Mouse (Mus musculus) urinary bladder, postnatal 10 days (tissue): ENCODE data around the gene Foxm1.
"Not testable (repeated sequence)": the region's sequence is repeated elsewhere in the genome, so short reads cannot be mapped to it uniquely, and the experiment has no call there.

Source experiments
- DNase-seq: peaks from one replicate; pipeline ENCODE4 v3.0.0; 2022; ENCODE audit warnings: low spot score

Gene Foxm1

GRCm38 (mm10) chr6:128376371-128377085 is 13.8 kb downstream of the Foxm1 start:
- DNase-seq = no peak

- DNase-seq = no peak
These were observed 16.9 kb downstream of the Foxm1 start for GRCm38 (mm10) chr6:128379636-128380035.

- not testable (repeated sequence) for DNase-seq
These were observed 17.9 kb downstream of the Foxm1 start for GRCm38 (mm10) chr6:128380594-128381167.

GRCm38 (mm10) chr6:128381254-128381653 is 18.5 kb downstream of the Foxm1 start:
- DNase-seq = no peak

- DNase-seq = no peak
These were observed 21.0 kb downstream of the Foxm1 start for GRCm38 (mm10) chr6:128383752-128384151.

- no peak for DNase-seq
These were observed 22.3 kb downstream of the Foxm1 start for GRCm38 (mm10) chr6:128385026-128385425.

GRCm38 (mm10) chr6:128389185-128389584 is 26.4 kb downstream of the Foxm1 start:
- DNase-seq = no peak

- no peak for DNase-seq
These were observed 27.9 kb downstream of the Foxm1 start for GRCm38 (mm10) chr6:128390683-128391082.

- DNase-seq = no peak
These were observed 35.0 kb downstream of the Foxm1 start for GRCm38 (mm10) chr6:128397574-128398261.

- no peak for DNase-seq
These were observed 36.2 kb downstream of the Foxm1 start, which contains the start of gene Nrip2 for GRCm38 (mm10) chr6:128398996-128399395. Gene Nrip2 (plus strand): TSS chr6:128399296.

- no peak for DNase-seq
These were observed 36.8 kb downstream of the Foxm1 start for GRCm38 (mm10) chr6:128399421-128400185.

GRCm38 (mm10) chr6:128404708-128405107 is 41.9 kb downstream of the Foxm1 start:
- DNase-seq = no peak

- no peak for DNase-seq
These were observed 45.9 kb downstream of the Foxm1 start for GRCm38 (mm10) chr6:128408544-128409125.

- DNase-seq = no peak
These were observed 47.5 kb downstream of the Foxm1 start for GRCm38 (mm10) chr6:128410305-128410704.

- DNase-seq = no peak
These were observed 48.3 kb downstream of the Foxm1 start for GRCm38 (mm10) chr6:128411115-128411514.

- DNase-seq = no peak
These were observed 53.4 kb downstream of the Foxm1 start for GRCm38 (mm10) chr6:128416169-128416568.

GRCm38 (mm10) chr6:128418076-128418475 is 55.3 kb downstream of the Foxm1 start:
- DNase-seq = no peak

GRCm38 (mm10) chr6:128421036-128421435 is 58.3 kb downstream of the Foxm1 start:
- no peak for DNase-seq

- DNase-seq = no peak
These were observed 58.7 kb downstream of the Foxm1 start for GRCm38 (mm10) chr6:128421480-128421879.

- no peak for DNase-seq
These were observed 60.9 kb downstream of the Foxm1 start for GRCm38 (mm10) chr6:128423496-128424268.
